Mouse (Mus musculus): Measurements from ENCODE around the gene Rgl2.
"Not testable (repeated sequence)": the region's sequence is repeated elsewhere in the genome, so short reads cannot be mapped to it uniquely, and the experiment has no call there.

Rgl2 gene

GRCm38 (mm10) chr17:33929371-33930279, at the start of gene Rgl2:
TSS of gene Rgl2 (plus strand) at chr17:33929543.
- peak; percentile 97 for DNase-seq

- not testable (repeated sequence) for DNase-seq
Observed at GRCm38 (mm10) chr17:33884320-33884719, 45.0 kb upstream of the Rgl2 start.

GRCm38 (mm10) chr17:33887802-33888201, 41.5 kb upstream of the Rgl2 start:
- DNase-seq, result not testable (repeated sequence)

- DNase-seq, result not testable (repeated sequence)
Observed at GRCm38 (mm10) chr17:33888230-33888629, 41.1 kb upstream of the Rgl2 start.

GRCm38 (mm10) chr17:33889941-33890532, 39.3 kb upstream of the Rgl2 start:
- DNase-seq, result not testable (repeated sequence)

- DNase-seq, result peak; percentile 100
Observed at GRCm38 (mm10) chr17:33890533-33891059, 38.7 kb upstream of the Rgl2 start, which contains the start of gene Kifc1. TSS of gene Kifc1 (minus strand) at chr17:33890661.

GRCm38 (mm10) chr17:33891357-33891756, 38.0 kb upstream of the Rgl2 start:
- DNase-seq, result no peak

- not testable (repeated sequence) for DNase-seq
Observed at GRCm38 (mm10) chr17:33891892-33892291, 37.5 kb upstream of the Rgl2 start.

GRCm38 (mm10) chr17:33892429-33892828, 36.9 kb upstream of the Rgl2 start:
- DNase-seq, result no peak

- not testable (repeated sequence) for DNase-seq
Observed at GRCm38 (mm10) chr17:33893011-33893410, 36.3 kb upstream of the Rgl2 start.

GRCm38 (mm10) chr17:33897114-33897794, 32.1 kb upstream of the Rgl2 start:
- DNase-seq, result peak; percentile 84

GRCm38 (mm10) chr17:33898193-33898592, 31.1 kb upstream of the Rgl2 start:
- DNase-seq, result not testable (repeated sequence)

GRCm38 (mm10) chr17:33899642-33900041, 29.7 kb upstream of the Rgl2 start:
- no peak for DNase-seq

- DNase-seq, result no peak
Observed at GRCm38 (mm10) chr17:33900281-33900988, 28.9 kb upstream of the Rgl2 start.

GRCm38 (mm10) chr17:33900989-33901314, 28.4 kb upstream of the Rgl2 start:
- DNase-seq, result no peak

GRCm38 (mm10) chr17:33901653-33902052, 27.7 kb upstream of the Rgl2 start:
- no peak for DNase-seq

- DNase-seq, result no peak
Observed at GRCm38 (mm10) chr17:33902079-33902478, 27.3 kb upstream of the Rgl2 start.

GRCm38 (mm10) chr17:33902491-33902890, 26.9 kb upstream of the Rgl2 start:
- no peak for DNase-seq

GRCm38 (mm10) chr17:33903911-33904651, 25.3 kb upstream of the Rgl2 start:
- not testable (repeated sequence) for DNase-seq

- DNase-seq, result not testable (repeated sequence)
Observed at GRCm38 (mm10) chr17:33904835-33905234, 24.5 kb upstream of the Rgl2 start, which contains the start of gene Platr17. TSS of gene Platr17 (plus strand) at chr17:33905135.

- peak; percentile 53 for DNase-seq
Observed at GRCm38 (mm10) chr17:33908331-33909076, 20.8 kb upstream of the Rgl2 start.
